Mouse (Mus musculus) layer of hippocampus, adult 11-12 months (tissue): ENCODE data around the gene Tmem186.

Experiments
- DNase-seq: peaks from one replicate; pipeline ENCODE4 v3.0.0; 2022; ENCODE audit warnings: low spot score

Tmem186 gene

GRCm38 (mm10) chr16:8667261-8667660, 29.7 kb upstream of the Tmem186 start:
- DNase-seq = no peak

DNA sequence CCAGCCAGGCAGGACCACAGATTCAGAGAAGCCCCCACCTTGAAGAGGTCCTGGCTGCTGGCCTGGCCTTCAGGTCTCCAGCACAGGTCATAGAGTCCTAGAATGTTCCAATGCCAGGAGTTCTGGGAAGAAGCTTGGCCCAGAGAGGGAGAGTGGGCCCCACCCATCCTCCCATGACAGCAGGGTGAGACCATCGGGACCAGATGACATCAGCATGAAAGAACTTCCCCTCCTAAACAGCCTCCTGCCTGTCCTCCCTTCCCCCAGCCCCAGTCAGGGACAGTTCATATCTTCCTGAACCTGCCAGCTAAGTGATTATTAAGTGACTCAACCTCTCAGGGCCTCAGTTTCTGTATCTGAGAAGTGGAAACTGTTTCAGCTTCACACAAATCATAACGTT, 28.9 kb upstream of the Tmem186 start:
- DNase-seq = no peak

GRCm38 (mm10) chr16:8665367-8665766, 27.9 kb upstream of the Tmem186 start:
- DNase-seq = no peak

GRCm38 (mm10) chr16:8663606-8664539, 26.4 kb upstream of the Tmem186 start:
- peak; percentile 55 for DNase-seq

GRCm38 (mm10) chr16:8663022-8663421, 25.5 kb upstream of the Tmem186 start:
- DNase-seq = no peak

GRCm38 (mm10) chr16:8658764-8659163, 21.3 kb upstream of the Tmem186 start:
- DNase-seq = no peak

GRCm38 (mm10) chr16:8658349-8658748, 20.8 kb upstream of the Tmem186 start:
- no peak for DNase-seq

GRCm38 (mm10) chr16:8656256-8656655, 18.7 kb upstream of the Tmem186 start:
- no peak for DNase-seq

DNA sequence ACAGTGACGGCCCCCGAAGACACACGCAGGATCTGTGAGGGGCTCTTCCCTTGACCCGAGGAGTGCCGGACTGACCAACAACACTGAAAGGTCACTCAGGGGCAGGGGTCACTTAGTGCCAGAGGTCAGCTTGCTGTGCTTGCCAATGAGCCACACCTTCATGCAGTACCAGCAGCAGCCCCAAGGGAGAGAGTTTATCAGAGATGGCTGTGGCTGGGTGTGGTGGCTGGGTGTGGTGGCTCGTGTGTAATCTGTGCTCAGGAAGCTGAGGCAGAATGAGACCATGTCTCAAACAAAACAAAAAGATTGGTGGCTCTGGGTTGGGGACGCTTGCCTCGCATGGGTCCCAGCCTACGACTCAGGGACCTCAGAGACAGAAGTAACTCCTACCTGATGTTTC, 18.1 kb upstream of the Tmem186 start:
- no peak for DNase-seq

DNA sequence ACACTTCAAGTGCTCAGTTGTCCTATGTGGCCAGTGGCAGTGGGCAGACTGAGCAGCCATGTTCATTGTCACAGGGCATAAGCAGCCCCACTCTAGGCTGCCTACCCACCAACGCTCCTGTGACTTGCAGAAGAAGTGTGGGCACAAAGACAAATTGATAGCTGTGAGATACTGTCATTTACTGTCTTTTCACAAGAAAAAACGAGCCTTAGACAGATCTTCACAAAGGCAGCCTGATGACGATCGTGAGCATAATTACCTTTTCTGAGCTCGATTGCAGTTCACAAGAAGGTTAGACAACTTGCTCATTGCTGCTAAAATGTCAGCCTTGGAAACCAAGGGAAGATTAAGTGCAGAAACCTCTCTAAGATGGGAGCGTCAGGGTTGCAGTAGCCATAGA, 17.6 kb upstream of the Tmem186 start:
- DNase-seq = no peak

GRCm38 (mm10) chr16:8650007-8650406, 12.5 kb upstream of the Tmem186 start:
- DNase-seq = no peak

DNA sequence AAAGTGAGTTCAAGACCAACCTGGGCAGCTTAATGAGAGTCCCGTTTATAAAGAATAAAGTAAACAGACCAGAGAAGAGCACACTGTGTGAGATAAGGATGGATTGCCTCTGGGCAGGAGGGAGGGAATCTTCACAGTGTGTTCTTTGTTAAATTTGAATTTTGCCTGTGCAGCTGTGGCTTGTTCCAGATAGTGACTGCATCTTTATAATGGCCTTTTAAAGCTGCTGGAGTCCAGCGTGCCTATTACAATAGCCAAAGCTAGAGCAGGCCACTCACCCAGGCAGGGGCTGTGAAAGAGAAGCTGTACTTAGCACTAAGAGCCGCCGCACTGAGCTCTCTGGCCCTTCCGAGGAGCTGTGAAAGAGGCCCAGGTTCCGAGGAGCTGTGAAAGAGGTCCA, 8.0 kb upstream of the Tmem186 start:
- peak; percentile 29 for DNase-seq

DNA sequence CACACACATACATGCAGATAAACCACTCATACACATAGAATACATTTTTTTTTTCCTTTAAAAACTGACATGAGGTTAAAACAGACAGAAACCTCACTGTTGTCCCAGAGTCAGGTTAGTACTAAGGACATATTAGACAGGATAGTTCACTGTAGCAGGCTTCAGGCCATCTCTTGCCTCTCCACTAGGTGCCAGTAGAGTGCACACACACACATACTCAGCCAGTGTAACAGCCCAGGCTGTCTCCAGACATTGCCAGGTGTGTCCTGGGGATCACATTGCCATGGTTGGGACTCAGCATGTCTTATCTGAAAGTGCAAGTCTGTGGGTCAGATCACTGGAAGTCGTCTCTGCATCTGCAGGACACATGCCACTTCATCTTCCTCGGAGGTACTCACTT, 6.3 kb upstream of the Tmem186 start:
- DNase-seq = peak; percentile 56

GRCm38 (mm10) chr16:8639466-8640191, 2.1 kb upstream of the Tmem186 start:
- DNase-seq = no peak

DNA sequence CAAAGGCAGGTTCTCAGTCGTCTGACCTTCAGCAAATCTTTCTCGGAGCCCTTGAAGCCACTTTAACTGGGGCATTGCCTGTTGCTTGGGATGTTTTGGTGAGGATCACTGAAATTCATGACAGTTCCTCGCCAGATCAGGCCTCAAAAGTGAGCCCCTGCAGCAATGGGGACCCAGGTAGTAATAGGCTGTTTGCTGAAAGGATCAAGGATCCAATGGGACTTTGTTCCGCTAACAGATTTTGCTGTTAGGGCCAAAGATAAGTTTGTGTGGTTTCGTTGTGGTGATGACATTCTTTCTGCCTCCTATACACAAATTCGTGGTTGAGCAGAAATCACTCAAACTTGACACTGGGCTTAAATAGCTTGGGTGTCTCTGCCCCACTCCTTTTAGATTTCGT, 619 bp upstream of the Tmem186 start:
- no peak for DNase-seq

DNA sequence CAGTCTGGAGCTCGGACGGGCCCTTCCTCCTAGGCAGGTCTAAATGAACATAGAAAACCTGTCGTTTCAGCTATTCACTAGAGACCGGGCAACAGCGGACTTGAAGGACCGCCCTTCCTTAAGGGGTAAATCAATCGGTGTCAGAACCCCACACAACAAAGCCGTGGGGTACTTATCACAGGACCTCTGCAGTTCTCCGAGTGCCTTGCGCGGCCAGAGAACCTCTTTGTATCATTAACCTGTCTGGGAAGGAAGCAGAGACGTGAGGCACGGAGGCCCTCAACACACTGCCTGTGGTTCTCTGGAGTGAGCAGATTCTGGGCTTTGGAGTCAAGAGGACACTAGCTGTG, 670 bp downstream of the Tmem186 start:
- DNase-seq = no peak

DNA sequence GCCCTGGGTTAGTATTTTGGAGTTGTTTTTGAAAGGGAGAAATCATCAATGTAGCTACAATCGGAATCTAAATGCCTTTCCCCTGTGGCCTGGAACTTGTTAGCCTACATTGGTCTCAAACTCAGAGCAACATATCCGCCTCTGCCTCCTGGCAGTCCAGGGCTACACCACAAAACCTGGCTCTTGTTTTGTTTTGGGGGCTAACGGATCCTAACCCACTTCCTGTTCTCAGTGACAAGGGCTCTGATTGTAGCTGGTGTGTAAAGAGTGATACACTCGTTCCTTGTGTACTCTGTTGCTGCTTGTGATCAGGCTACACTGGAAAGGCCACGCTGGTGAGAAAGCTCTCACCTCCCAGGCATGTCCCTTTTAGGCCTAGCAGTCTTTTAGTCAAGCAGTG, 6.1 kb downstream of the Tmem186 start:
- no peak for DNase-seq

- no peak for DNase-seq
These were observed 7.1 kb downstream of the Tmem186 start for GRCm38 (mm10) chr16:8630419-8630818.

GRCm38 (mm10) chr16:8620315-8621115, 17.0 kb downstream of the Tmem186 start:
- DNase-seq = no peak

DNA sequence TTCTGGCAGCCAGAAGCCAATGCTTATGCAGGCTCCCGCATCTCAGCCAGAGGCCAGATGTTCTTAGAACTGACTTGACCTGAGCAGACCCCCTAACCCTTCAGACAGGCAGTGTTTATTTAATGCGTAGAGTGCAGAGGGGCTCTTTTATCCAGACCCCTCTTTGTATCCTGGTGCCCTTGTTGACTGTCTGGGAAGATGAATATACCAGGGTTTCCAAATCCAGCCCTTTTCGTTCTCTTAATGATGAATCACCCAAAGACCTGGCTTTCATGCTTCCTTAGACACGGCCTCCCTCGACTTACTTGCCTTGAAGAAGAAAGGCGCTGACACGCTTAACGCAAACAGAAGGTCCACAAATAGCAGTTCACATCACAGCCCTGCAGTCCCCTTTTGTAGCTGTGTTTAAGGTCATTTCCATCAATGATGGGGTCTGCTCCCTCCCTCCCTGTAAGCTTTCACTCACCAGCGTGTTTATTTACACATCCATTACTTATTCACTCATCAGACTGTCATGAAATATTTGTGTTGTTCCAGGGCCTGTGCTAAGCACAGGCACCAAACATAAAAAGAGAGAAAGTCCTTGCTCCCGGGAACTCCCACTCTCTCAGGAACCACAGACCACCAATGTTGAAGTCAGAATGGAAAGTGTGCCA, 17.7 kb downstream of the Tmem186 start:
- no peak for DNase-seq

- no peak for DNase-seq
These were observed 24.1 kb downstream of the Tmem186 start for GRCm38 (mm10) chr16:8613447-8613846.

- DNase-seq = no peak
These were observed 24.5 kb downstream of the Tmem186 start for GRCm38 (mm10) chr16:8613039-8613438.
